Mouse (Mus musculus): Measurements from ENCODE around the gene Gm13030. TPM values are rescaled to one million over a fixed set of nuclear protein-coding genes. Genes with fewer than 3 reads are reported as not detected.
"Not testable (repeated sequence)": the region's sequence is repeated elsewhere in the genome, so short reads cannot be mapped to it uniquely, and the experiment has no call there.

The Gm13030 gene
- polyA plus RNA-seq, 1 experiment from 2014 or later, result not detected

GRCm38 (mm10) chr4:138825751-138826567, 47.8 kb downstream of the Gm13030 start:
- Histone ChIP-seq H3K27ac (ENCODE audit: low read depth, low read length) (peak overlapping the region; percentile 21; the same call in 1 of the 2 replicates), H3K4me1 (replicated peaks; ENCODE audit: control insufficient read depth, insufficient read depth, low read length) (peaks cover 5% of the 10 kb centered on the region; the same call in 1 of the 2 replicates), H3K4me2 (replicated peaks; ENCODE audit: low read depth) (peak overlapping the region; percentile 44; the same call in 1 of the 2 replicates), H3K36me3 (ENCODE audit: control insufficient read depth, insufficient read depth) (no peaks in the 10 kb centered on the region), H3K4me3 (ENCODE audit: low read depth, low read length) (no peak overlapping the region), H3K9me3 (ENCODE audit: control insufficient read depth) (no peaks in the 10 kb centered on the region), H3K27me3 (replicated peaks; ENCODE audit: control insufficient read depth, insufficient read depth, low read length) (no peaks in the 10 kb centered on the region), H3K9ac (ENCODE audit: low read depth, low read length) (no peak overlapping the region)
- peak; percentile 75 for ATAC-seq
- no peak for TF ChIP-seq CTCF (IDR thresholded peaks at IDR 0.05; ENCODE audit: low read depth)
- WGBS, result 7% methylated on average over 18 of the region's 18 CpGs

DNA sequence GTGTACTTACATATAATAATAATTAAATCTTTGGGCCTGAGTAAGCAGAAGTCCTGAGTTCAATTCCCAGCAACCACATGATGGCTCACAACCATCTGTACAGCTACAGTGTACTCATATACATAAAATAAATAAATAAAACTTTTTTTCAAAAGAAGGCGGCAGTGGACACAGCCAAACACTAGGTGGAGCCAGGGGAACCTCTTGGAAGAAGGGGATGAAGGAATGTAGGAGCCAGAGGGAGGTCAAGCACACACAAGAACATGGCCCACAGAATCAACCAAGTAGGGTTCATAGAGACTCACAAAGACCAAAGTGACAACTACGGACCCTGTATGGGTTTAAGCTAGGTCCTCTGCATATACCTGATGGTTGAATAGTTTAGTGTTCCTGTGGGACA, 49.1 kb downstream of the Gm13030 start:
- no peak for ATAC-seq
- no peak overlapping the region for H3K4me3 ChIP-seq (ENCODE audit: low read depth, low read length)
- no peak overlapping the region for H3K27ac ChIP-seq (ENCODE audit: low read depth, low read length)
- no peaks in the 10 kb centered on the region for H3K36me3 ChIP-seq (ENCODE audit: control insufficient read depth, insufficient read depth)
- WGBS, result 84% methylated on average over 2 of the region's 2 CpGs
- H3K9ac ChIP-seq (ENCODE audit: low read depth, low read length), result no peak overlapping the region
- TF ChIP-seq CTCF (IDR thresholded peaks at IDR 0.05; ENCODE audit: low read depth), result peak; percentile 56
- H3K4me2 ChIP-seq (replicated peaks; ENCODE audit: low read depth), result no peak overlapping the region
- H3K4me1 ChIP-seq (replicated peaks; ENCODE audit: control insufficient read depth, insufficient read depth, low read length), result peaks cover 5% of the 10 kb centered on the region; the same call in 1 of the 2 replicates
- H3K9me3 ChIP-seq (ENCODE audit: control insufficient read depth), result no peaks in the 10 kb centered on the region
- H3K27me3 ChIP-seq (replicated peaks; ENCODE audit: control insufficient read depth, insufficient read depth, low read length), result no peaks in the 10 kb centered on the region

DNA sequence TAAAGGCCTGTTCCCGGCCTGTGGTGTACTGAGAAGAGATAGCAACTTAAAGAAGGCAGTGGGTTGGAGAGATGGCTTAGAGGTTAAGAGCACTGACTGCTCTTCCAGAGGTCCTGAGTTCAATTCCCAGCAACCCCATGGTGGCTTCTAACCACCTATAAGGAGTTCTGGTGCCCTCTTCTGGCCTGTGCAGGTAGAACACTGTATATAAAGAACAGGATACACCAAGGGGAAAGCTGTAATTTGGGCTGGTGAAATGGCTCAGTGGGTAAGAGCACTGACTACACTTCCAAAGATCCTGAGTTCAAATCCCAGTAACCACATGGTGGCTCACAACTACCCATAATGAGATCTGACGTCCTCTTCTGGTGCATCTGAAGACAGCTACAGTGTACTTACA, 49.6 kb downstream of the Gm13030 start:
- H3K36me3 ChIP-seq (ENCODE audit: control insufficient read depth, insufficient read depth); H3K4me2 ChIP-seq (replicated peaks; ENCODE audit: low read depth); H3K4me1 ChIP-seq (replicated peaks; ENCODE audit: control insufficient read depth, insufficient read depth, low read length); H3K9me3 ChIP-seq (ENCODE audit: control insufficient read depth); H3K27ac ChIP-seq (ENCODE audit: low read depth, low read length); H3K27me3 ChIP-seq (replicated peaks; ENCODE audit: control insufficient read depth, insufficient read depth, low read length); ATAC-seq; H3K4me3 ChIP-seq (ENCODE audit: low read depth, low read length); H3K9ac ChIP-seq (ENCODE audit: low read depth, low read length): not testable (repeated sequence)
- 82% methylated on average over 2 of the region's 2 CpGs for WGBS
- 0 out of 2 replicates have a peak, but pooled peaks have one; percentile 12 for TF ChIP-seq CTCF (IDR thresholded peaks at IDR 0.05; ENCODE audit: low read depth)

DNA sequence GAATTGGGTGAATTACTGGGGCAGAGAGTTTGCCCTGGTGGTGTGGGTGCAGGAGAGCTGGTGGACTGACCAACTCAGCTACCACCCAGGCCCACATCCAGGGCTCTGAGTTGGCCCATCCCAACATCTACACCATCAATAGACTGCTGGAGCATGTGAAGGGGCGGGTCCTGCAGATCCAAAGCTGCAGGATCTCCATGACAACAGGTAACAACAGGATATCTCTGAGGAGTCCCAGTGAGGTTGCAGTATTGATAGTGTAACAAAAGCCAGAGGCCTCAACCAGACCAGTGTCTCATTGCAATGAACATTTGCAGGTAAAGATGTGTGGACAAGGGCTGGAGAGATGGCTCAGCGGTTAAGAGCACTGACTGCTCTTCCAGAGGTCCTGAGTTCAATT, 52.7 kb downstream of the Gm13030 start:
- TF ChIP-seq CTCF (IDR thresholded peaks at IDR 0.05; ENCODE audit: low read depth), result no peak
- H3K36me3 ChIP-seq (ENCODE audit: control insufficient read depth, insufficient read depth), result no peaks in the 10 kb centered on the region
- no peak for ATAC-seq

More for the DNA sequence above, 52.7 kb downstream of the Gm13030 start:
- 86% methylated on average over 2 of the region's 2 CpGs for WGBS
- Histone ChIP-seq H3K27me3 (replicated peaks; ENCODE audit: control insufficient read depth, insufficient read depth, low read length) (no peaks in the 10 kb centered on the region), H3K4me2 (replicated peaks; ENCODE audit: low read depth) (no peak overlapping the region), H3K4me3 (ENCODE audit: low read depth, low read length) (no peak overlapping the region), H3K9ac (ENCODE audit: low read depth, low read length) (no peak overlapping the region), H3K4me1 (replicated peaks; ENCODE audit: control insufficient read depth, insufficient read depth, low read length) (0 out of 2 replicates have a peak, but pooled peaks cover 3% of the 10 kb centered on the region), H3K9me3 (ENCODE audit: control insufficient read depth) (no peaks in the 10 kb centered on the region), H3K27ac (ENCODE audit: low read depth, low read length) (no peak overlapping the region)

Other genes with a start within 250 kb of the Gm13030 start
- 0.16 and 0.17 TPM in 2 replicates for gene Vwa5b1, start 238.1 kb downstream of the Gm13030 start, polyA plus RNA-seq (2015; fragmentation: Nextera tagmentation; extraction: Ambion mirVana)
- gene Pla2g2c, start 149.2 kb downstream of the Gm13030 start, polyA plus RNA-seq (2015; fragmentation: Nextera tagmentation; extraction: Ambion mirVana), result 0.09 and 0.21 TPM in 2 replicates
- 0.51 and 0.83 TPM in 2 replicates for gene Ubxn10, start 136.8 kb downstream of the Gm13030 start, polyA plus RNA-seq (2015; fragmentation: Nextera tagmentation; extraction: Ambion mirVana)
- 0.46 and 0.64 TPM in 2 replicates for gene Pla2g2f, start 116.3 kb downstream of the Gm13030 start, polyA plus RNA-seq (2015; fragmentation: Nextera tagmentation; extraction: Ambion mirVana)
- 1.5 and 2.3 TPM in 2 replicates for gene Pla2g2d, start 98.2 kb downstream of the Gm13030 start, polyA plus RNA-seq (2015; fragmentation: Nextera tagmentation; extraction: Ambion mirVana)
- gene Pla2g5, start 10.5 kb downstream of the Gm13030 start, polyA plus RNA-seq (2015; fragmentation: Nextera tagmentation; extraction: Ambion mirVana), result 0.22 and 0.39 TPM in 2 replicates
- 0.30 and 0.52 TPM in 2 replicates for gene Pla2g2e, start 4.0 kb upstream of the Gm13030 start, polyA plus RNA-seq (2015; fragmentation: Nextera tagmentation; extraction: Ambion mirVana)
- gene Otud3, start 40.0 kb upstream of the Gm13030 start, polyA plus RNA-seq (2015; fragmentation: Nextera tagmentation; extraction: Ambion mirVana), result 3.5 and 3.6 TPM in 2 replicates
- 65.2 and 70.7 TPM in 2 replicates for gene Rnf186, start 93.1 kb upstream of the Gm13030 start, polyA plus RNA-seq (2015; fragmentation: Nextera tagmentation; extraction: Ambion mirVana)
- gene Tmco4, start 98.9 kb upstream of the Gm13030 start, polyA plus RNA-seq (2015; fragmentation: Nextera tagmentation; extraction: Ambion mirVana), result 11.0 and 12.2 TPM in 2 replicates
- gene Htr6, start 201.6 kb upstream of the Gm13030 start, polyA plus RNA-seq (2015; fragmentation: Nextera tagmentation; extraction: Ambion mirVana), result 0.08 TPM in 1 of 2 replicates, not detected in the other
- 37.6 and 39.9 TPM in 2 replicates for gene Nbl1, start 219.0 kb upstream of the Gm13030 start, polyA plus RNA-seq (2015; fragmentation: Nextera tagmentation; extraction: Ambion mirVana)